Mouse (Mus musculus): ENCODE measurements around the gene Olfr1148. TPM values are rescaled to one million over a fixed set of nuclear protein-coding genes. Genes with fewer than 3 reads are reported as not detected.

Olfr1148 gene
- polyA plus RNA-seq (2015; fragmentation: Nextera tagmentation; extraction: Ambion mirVana): not detected in 2 replicates

DNA sequence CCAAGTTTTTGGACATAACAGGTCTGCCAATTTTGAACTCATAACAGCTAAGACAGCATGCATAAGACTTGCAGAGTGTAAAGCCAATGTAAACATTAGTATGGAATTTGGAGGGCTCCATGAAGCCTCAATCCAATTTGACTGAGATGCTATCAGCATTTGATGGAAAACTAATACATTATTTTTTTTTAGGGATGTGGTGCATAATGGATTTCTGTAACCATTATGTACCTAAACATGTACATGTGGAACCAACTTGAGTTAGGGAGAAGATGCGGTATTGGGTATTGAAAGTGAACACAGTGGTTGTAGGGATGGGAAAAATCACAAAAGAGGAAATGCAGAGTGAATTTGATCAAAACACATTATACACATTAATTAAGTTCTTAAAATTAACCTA lies at the start of gene Olfr1148:
TSS of gene Olfr1148 (plus strand) at position 301 of the 400 bp plus-strand sequence.
- H3K4me1 ChIP-seq (ENCODE audit: control insufficient read depth, low read depth, low read length): no peaks in the 10 kb centered on the region
- WGBS (ENCODE audit: insufficient replicate concordance): 64% methylated on average over 1 of the region's 1 CpGs
- H3K4me2 ChIP-seq (ENCODE audit: low read depth, low read length): no peak within 1 kb of the TSS
- H3K27me3 ChIP-seq (ENCODE audit: control insufficient read depth, insufficient read depth, low read depth, low read length): no peaks in the 10 kb centered on the region
- no peak within 1 kb of the TSS for H3K4me3 ChIP-seq (ENCODE audit: low read depth, low read length)
- no peak within 1 kb of the TSS for H3K9ac ChIP-seq (ENCODE audit: low read depth, low read length)
- no peaks in the 10 kb centered on the region for H3K36me3 ChIP-seq (ENCODE audit: control insufficient read depth, insufficient read depth)
- no peak within 1 kb of the TSS for H3K27ac ChIP-seq (ENCODE audit: low read length)
- no peak for ATAC-seq (ENCODE audit: low read depth)
- no peaks in the 10 kb centered on the region for H3K9me3 ChIP-seq (replicated peaks; ENCODE audit: control insufficient read depth, low read length)

DNA sequence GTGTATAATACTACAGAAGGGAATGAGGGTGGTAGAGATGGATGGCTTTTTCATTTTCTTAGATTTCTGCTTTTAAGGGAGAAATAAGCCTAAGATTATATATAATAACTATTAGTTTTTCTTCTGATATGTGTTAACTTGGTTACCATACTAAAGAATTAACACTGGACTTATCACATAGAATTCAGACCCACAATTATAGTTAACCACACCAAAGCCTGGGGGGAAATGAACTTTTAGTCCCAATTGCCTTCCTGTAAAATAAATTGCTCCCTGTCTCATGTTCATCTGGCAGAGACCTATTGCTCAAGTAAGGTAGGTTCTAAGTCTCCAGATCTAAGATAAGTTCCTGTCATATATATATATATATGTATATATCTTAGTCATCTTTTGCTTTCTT lies 30.0 kb upstream of the Olfr1148 start, which contains the start of gene Olfr1143:
TSS of gene Olfr1143 (plus strand) at position 301 of the 400 bp plus-strand sequence.
- Histone ChIP-seq H3K36me3 (ENCODE audit: control insufficient read depth, insufficient read depth) (no peaks in the 10 kb centered on the region), H3K4me1 (ENCODE audit: control insufficient read depth, low read depth, low read length) (no peaks in the 10 kb centered on the region), H3K9ac (ENCODE audit: low read depth, low read length) (no peak within 1 kb of the TSS), H3K9me3 (replicated peaks; ENCODE audit: control insufficient read depth, low read length) (no peaks in the 10 kb centered on the region), H3K4me2 (ENCODE audit: low read depth, low read length) (no peak within 1 kb of the TSS), H3K4me3 (ENCODE audit: low read depth, low read length) (no peak within 1 kb of the TSS), H3K27ac (ENCODE audit: low read length) (no peak within 1 kb of the TSS), H3K27me3 (ENCODE audit: control insufficient read depth, insufficient read depth, low read depth, low read length) (no peaks in the 10 kb centered on the region)
- no peak for ATAC-seq (ENCODE audit: low read depth)

DNA sequence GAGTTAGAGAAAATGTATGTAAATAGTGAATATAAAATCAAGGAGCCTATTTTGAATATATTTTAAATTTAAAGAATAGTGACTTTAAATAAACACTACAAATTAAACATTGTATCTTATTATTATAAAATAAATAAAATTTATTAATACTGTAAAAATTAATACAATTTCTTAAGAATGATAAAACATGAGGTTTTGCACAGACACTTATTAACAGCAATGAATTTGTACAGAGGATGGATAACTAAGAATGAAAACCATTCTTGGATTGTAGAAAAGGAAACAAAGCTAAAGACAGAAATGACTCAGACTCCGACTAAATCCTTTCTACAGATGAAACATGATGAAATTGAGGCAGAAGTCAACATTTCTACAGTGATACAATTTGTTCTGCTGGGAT lies 20.8 kb upstream of the Olfr1148 start, which contains the start of gene Olfr1145:
TSS of gene Olfr1145 (plus strand) at position 301 of the 400 bp plus-strand sequence.
- Histone ChIP-seq H3K9me3 (replicated peaks; ENCODE audit: control insufficient read depth, low read length) (no peaks in the 10 kb centered on the region), H3K4me2 (ENCODE audit: low read depth, low read length) (no peak within 1 kb of the TSS), H3K36me3 (ENCODE audit: control insufficient read depth, insufficient read depth) (no peaks in the 10 kb centered on the region), H3K4me3 (ENCODE audit: low read depth, low read length) (no peak within 1 kb of the TSS), H3K27ac (ENCODE audit: low read length) (no peak within 1 kb of the TSS), H3K27me3 (ENCODE audit: control insufficient read depth, insufficient read depth, low read depth, low read length) (no peaks in the 10 kb centered on the region), H3K4me1 (ENCODE audit: control insufficient read depth, low read depth, low read length) (no peaks in the 10 kb centered on the region), H3K9ac (ENCODE audit: low read depth, low read length) (no peak within 1 kb of the TSS)
- ATAC-seq (ENCODE audit: low read depth): no peak
- WGBS (ENCODE audit: insufficient replicate concordance): 46% methylated on average over 1 of the region's 1 CpGs

GRCm38 (mm10) chr2:87843693-87844092 lies 13.4 kb downstream of the Olfr1148 start, which contains the start of gene Olfr1150-ps1:
TSS of gene Olfr1150-ps1 (plus strand) at chr2:87843993.
- no peak within 1 kb of the TSS for H3K9ac ChIP-seq (ENCODE audit: low read depth, low read length)
- H3K9me3 ChIP-seq (replicated peaks; ENCODE audit: control insufficient read depth, low read length): no peaks in the 10 kb centered on the region
- H3K4me1 ChIP-seq (ENCODE audit: control insufficient read depth, low read depth, low read length): no peaks in the 10 kb centered on the region
- no peaks in the 10 kb centered on the region for H3K27me3 ChIP-seq (ENCODE audit: control insufficient read depth, insufficient read depth, low read depth, low read length)
- ATAC-seq (ENCODE audit: low read depth): no peak
- no peak within 1 kb of the TSS for H3K4me3 ChIP-seq (ENCODE audit: low read depth, low read length)
- H3K4me2 ChIP-seq (ENCODE audit: low read depth, low read length): no peak within 1 kb of the TSS
- H3K36me3 ChIP-seq (ENCODE audit: control insufficient read depth, insufficient read depth): no peaks in the 10 kb centered on the region
- 53% methylated on average over 1 of the region's 1 CpGs for WGBS (ENCODE audit: insufficient replicate concordance)
- H3K27ac ChIP-seq (ENCODE audit: low read length): no peak within 1 kb of the TSS

- no peaks in the 10 kb centered on the region; the same call in 1 of the 2 replicates for H3K9me3 ChIP-seq (replicated peaks; ENCODE audit: control insufficient read depth, low read length)
- no peak within 1 kb of the TSS for H3K4me2 ChIP-seq (ENCODE audit: low read depth, low read length)
- H3K4me1 ChIP-seq (ENCODE audit: control insufficient read depth, low read depth, low read length): no peaks in the 10 kb centered on the region
- WGBS (ENCODE audit: insufficient replicate concordance): 67% methylated on average over 1 of the region's 1 CpGs
- no peaks in the 10 kb centered on the region for H3K36me3 ChIP-seq (ENCODE audit: control insufficient read depth, insufficient read depth)
- no peak within 1 kb of the TSS for H3K9ac ChIP-seq (ENCODE audit: low read depth, low read length)
- no peak within 1 kb of the TSS for H3K27ac ChIP-seq (ENCODE audit: low read length)
- no peak within 1 kb of the TSS for H3K4me3 ChIP-seq (ENCODE audit: low read depth, low read length)
- H3K27me3 ChIP-seq (ENCODE audit: control insufficient read depth, insufficient read depth, low read depth, low read length): no peaks in the 10 kb centered on the region
- no peak for ATAC-seq (ENCODE audit: low read depth)
Observed at GRCm38 (mm10) chr2:87855562-87855961, 25.2 kb downstream of the Olfr1148 start, which contains the start of gene Olfr1151. TSS of gene Olfr1151 (plus strand) at chr2:87855862.

DNA sequence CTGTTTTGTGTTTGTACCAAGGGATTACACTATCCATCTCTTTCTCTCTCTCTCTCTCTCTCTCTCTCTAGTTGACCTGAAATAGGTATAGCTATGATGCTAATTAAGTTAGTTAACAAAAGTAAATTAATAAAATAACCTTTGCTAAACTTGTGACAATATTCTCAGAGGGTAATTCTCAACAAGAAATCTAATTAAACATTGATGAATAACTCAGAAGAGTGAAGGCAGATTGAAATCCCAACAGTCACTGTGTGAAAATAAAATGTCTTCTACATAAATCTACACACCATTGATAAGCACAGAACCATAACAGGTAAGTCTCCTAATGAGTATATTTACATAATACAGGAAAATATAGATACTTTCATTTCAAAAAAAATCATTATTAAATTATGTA lies 35.9 kb downstream of the Olfr1148 start, which contains the start of gene Olfr1152:
TSS of gene Olfr1152 (plus strand) at position 301 of the 400 bp plus-strand sequence.
- no peaks in the 10 kb centered on the region for H3K36me3 ChIP-seq (ENCODE audit: control insufficient read depth, insufficient read depth)
- H3K27ac ChIP-seq (ENCODE audit: low read length): no peak within 1 kb of the TSS
- ATAC-seq (ENCODE audit: low read depth): no peak
- no peak within 1 kb of the TSS for H3K4me3 ChIP-seq (ENCODE audit: low read depth, low read length)
- no peak within 1 kb of the TSS for H3K4me2 ChIP-seq (ENCODE audit: low read depth, low read length)
- no peaks in the 10 kb centered on the region for H3K4me1 ChIP-seq (ENCODE audit: control insufficient read depth, low read depth, low read length)
- no peak within 1 kb of the TSS for H3K9ac ChIP-seq (ENCODE audit: low read depth, low read length)
- H3K9me3 ChIP-seq (replicated peaks; ENCODE audit: control insufficient read depth, low read length): no peaks in the 10 kb centered on the region
- no peaks in the 10 kb centered on the region for H3K27me3 ChIP-seq (ENCODE audit: control insufficient read depth, insufficient read depth, low read depth, low read length)

Other genes starting within 250 kb of the Olfr1148 start
- gene Olfr1130, start 224.3 kb upstream of the Olfr1148 start, polyA plus RNA-seq (2015; fragmentation: Nextera tagmentation; extraction: Ambion mirVana): not detected in 2 replicates
- gene Olfr1131, start 203.4 kb upstream of the Olfr1148 start, polyA plus RNA-seq (2015; fragmentation: Nextera tagmentation; extraction: Ambion mirVana): not detected in 2 replicates
- not detected in 2 replicates for gene Olfr1132, start 193.0 kb upstream of the Olfr1148 start, polyA plus RNA-seq (2015; fragmentation: Nextera tagmentation; extraction: Ambion mirVana)
- not detected in 2 replicates for gene Olfr1133, start 183.2 kb upstream of the Olfr1148 start, polyA plus RNA-seq (2015; fragmentation: Nextera tagmentation; extraction: Ambion mirVana)
- not detected in 2 replicates for gene Olfr1134, start 172.1 kb upstream of the Olfr1148 start, polyA plus RNA-seq (2015; fragmentation: Nextera tagmentation; extraction: Ambion mirVana)
- not detected in 2 replicates for gene Olfr1135, start 156.9 kb upstream of the Olfr1148 start, polyA plus RNA-seq (2015; fragmentation: Nextera tagmentation; extraction: Ambion mirVana)
- not detected in 2 replicates for gene Olfr1136, start 136.6 kb upstream of the Olfr1148 start, polyA plus RNA-seq (2015; fragmentation: Nextera tagmentation; extraction: Ambion mirVana)
- gene Olfr1137, start 117.4 kb upstream of the Olfr1148 start, polyA plus RNA-seq (2015; fragmentation: Nextera tagmentation; extraction: Ambion mirVana): not detected in 2 replicates
- gene Olfr1138, start 90.6 kb upstream of the Olfr1148 start, polyA plus RNA-seq (2015; fragmentation: Nextera tagmentation; extraction: Ambion mirVana): not detected in 2 replicates
- not detected in 2 replicates for gene Olfr1140, start 86.8 kb upstream of the Olfr1148 start, polyA plus RNA-seq (2015; fragmentation: Nextera tagmentation; extraction: Ambion mirVana)
- not detected in 2 replicates for gene Olfr1141, start 76.5 kb upstream of the Olfr1148 start, polyA plus RNA-seq (2015; fragmentation: Nextera tagmentation; extraction: Ambion mirVana)
- gene Olfr152, start 51.0 kb upstream of the Olfr1148 start, polyA plus RNA-seq (2015; fragmentation: Nextera tagmentation; extraction: Ambion mirVana): not detected in 2 replicates
- gene Olfr1143, start 29.9 kb upstream of the Olfr1148 start, polyA plus RNA-seq (2015; fragmentation: Nextera tagmentation; extraction: Ambion mirVana): not detected in 2 replicates
- not detected in 2 replicates for gene Olfr1145, start 20.7 kb upstream of the Olfr1148 start, polyA plus RNA-seq (2015; fragmentation: Nextera tagmentation; extraction: Ambion mirVana)
- gene Olfr1150-ps1, start 13.5 kb downstream of the Olfr1148 start, polyA plus RNA-seq (2015; fragmentation: Nextera tagmentation; extraction: Ambion mirVana): not detected in 2 replicates
- gene Olfr1151, start 25.3 kb downstream of the Olfr1148 start, polyA plus RNA-seq (2015; fragmentation: Nextera tagmentation; extraction: Ambion mirVana): not detected in 2 replicates
- not detected in 2 replicates for gene Olfr1152, start 36.0 kb downstream of the Olfr1148 start, polyA plus RNA-seq (2015; fragmentation: Nextera tagmentation; extraction: Ambion mirVana)
- not detected in 2 replicates for gene Olfr1153, start 64.4 kb downstream of the Olfr1148 start, polyA plus RNA-seq (2015; fragmentation: Nextera tagmentation; extraction: Ambion mirVana)
- gene Olfr1154, start 74.6 kb downstream of the Olfr1148 start, polyA plus RNA-seq (2015; fragmentation: Nextera tagmentation; extraction: Ambion mirVana): not detected in 2 replicates
- not detected in 2 replicates for gene Olfr1155, start 114.6 kb downstream of the Olfr1148 start, polyA plus RNA-seq (2015; fragmentation: Nextera tagmentation; extraction: Ambion mirVana)
- not detected in 2 replicates for gene Olfr1156, start 122.6 kb downstream of the Olfr1148 start, polyA plus RNA-seq (2015; fragmentation: Nextera tagmentation; extraction: Ambion mirVana)
- not detected in 2 replicates for gene Olfr1157, start 137.8 kb downstream of the Olfr1148 start, polyA plus RNA-seq (2015; fragmentation: Nextera tagmentation; extraction: Ambion mirVana)
- gene Olfr74, start 144.1 kb downstream of the Olfr1148 start, polyA plus RNA-seq (2015; fragmentation: Nextera tagmentation; extraction: Ambion mirVana): not detected in 2 replicates
- not detected in 2 replicates for gene Olfr1158, start 159.6 kb downstream of the Olfr1148 start, polyA plus RNA-seq (2015; fragmentation: Nextera tagmentation; extraction: Ambion mirVana)
- not detected in 2 replicates for gene Olfr1160, start 177.7 kb downstream of the Olfr1148 start, polyA plus RNA-seq (2015; fragmentation: Nextera tagmentation; extraction: Ambion mirVana)
- not detected in 2 replicates for gene Olfr1161, start 192.2 kb downstream of the Olfr1148 start, polyA plus RNA-seq (2015; fragmentation: Nextera tagmentation; extraction: Ambion mirVana)
- gene Olfr73, start 207.2 kb downstream of the Olfr1148 start, polyA plus RNA-seq (2015; fragmentation: Nextera tagmentation; extraction: Ambion mirVana): not detected in 2 replicates
- gene Olfr1162, start 220.6 kb downstream of the Olfr1148 start, polyA plus RNA-seq (2015; fragmentation: Nextera tagmentation; extraction: Ambion mirVana): not detected in 2 replicates
- not detected in 2 replicates for gene Olfr1163, start 241.3 kb downstream of the Olfr1148 start, polyA plus RNA-seq (2015; fragmentation: Nextera tagmentation; extraction: Ambion mirVana)

Measured in liver, embryonic 16.5 days (tissue).